Mouse (Mus musculus) spleen, adult 18-20 months (tissue): ENCODE data around the gene Bola1.
"Not testable (repeated sequence)": the region's sequence is repeated elsewhere in the genome, so short reads cannot be mapped to it uniquely, and the experiment has no call there.

Experiments used
- DNase-seq, 2 experiments: peaks; one replicate each; pipeline ENCODE4 v3.0.0; 2022; ENCODE audit warnings: mixed read lengths in 2 of 2

Gene Bola1

DNA sequence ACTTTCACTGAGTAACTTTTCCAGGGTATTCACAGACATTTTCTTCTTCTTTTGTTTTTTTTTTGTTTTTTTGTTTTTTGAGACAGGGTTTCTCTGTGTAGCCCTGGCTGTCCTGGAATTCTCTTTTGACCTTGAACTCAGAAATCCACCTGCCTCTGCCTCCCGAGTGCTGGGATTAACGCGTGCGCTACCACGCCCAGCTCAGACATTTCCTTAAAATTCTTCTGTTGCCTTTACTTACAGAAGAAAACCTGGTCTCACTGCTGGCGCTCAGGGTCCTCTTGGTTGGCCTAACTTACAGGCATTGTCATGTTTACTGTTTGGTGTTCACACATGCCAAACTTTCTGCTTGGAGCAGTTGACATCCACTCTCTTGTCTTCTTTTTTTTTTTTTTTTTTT, 44.3 kb downstream of the Bola1 start:
- DNase-seq, result no peak

GRCm38 (mm10) chr3:96174042-96174441, 45.5 kb downstream of the Bola1 start:
- not testable (repeated sequence) for DNase-seq

DNA sequence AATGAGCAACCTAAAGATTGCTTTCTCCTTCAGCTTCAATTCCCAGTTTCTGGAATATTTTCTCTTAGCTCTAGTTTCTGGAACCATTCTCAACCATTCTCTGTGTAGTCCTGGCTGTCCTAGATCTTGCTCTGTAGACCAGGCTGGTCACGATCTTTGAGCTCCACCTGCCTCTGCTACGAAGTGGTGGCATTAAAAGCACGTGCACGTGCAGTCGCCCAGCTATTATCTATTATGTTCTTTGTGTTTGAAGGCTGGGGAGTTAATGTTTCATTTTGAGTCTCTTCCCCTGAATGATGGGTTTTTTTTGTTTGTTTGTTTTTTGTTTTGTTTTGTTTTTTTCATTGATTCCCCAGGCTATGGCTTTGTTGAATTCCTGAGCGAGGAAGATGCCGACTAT, 46.3 kb downstream of the Bola1 start:
- DNase-seq, result no peak

GRCm38 (mm10) chr3:96172197-96173178, 47.0 kb downstream of the Bola1 start, which contains the start of gene Sf3b4:
TSS of gene Sf3b4 (plus strand) at chr3:96172332.
- DNase-seq, result peak; percentile 74 to 76

DNA sequence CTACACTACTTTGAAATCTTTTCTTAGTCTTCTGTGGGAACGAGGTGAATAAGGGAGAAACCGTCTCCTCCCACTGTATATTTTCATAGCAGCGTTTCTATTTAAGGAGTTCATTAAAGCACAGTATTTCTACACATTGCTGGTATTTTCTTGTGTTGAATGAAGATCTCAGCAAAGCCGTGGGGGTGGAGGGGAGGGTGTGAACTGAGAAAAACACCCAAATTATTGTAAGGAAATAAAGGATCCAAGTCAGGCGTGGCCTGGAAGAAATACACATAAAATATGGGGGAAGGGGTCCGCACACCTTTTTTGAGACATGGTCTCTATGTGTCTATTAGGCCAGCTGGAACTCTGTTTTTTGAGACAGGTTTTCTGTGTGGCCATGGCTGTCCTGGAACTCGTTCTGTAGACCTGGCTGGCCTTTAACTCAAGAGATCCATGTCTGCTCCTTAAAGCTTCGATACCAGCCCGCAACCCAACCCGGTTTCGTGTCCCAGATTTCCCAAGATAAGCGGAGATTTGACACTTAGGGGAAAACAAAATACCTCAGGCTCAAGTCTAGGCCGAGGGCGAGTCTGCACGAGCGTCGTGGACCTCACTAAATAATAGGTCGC, 47.8 kb downstream of the Bola1 start:
- DNase-seq, result no peak

DNA sequence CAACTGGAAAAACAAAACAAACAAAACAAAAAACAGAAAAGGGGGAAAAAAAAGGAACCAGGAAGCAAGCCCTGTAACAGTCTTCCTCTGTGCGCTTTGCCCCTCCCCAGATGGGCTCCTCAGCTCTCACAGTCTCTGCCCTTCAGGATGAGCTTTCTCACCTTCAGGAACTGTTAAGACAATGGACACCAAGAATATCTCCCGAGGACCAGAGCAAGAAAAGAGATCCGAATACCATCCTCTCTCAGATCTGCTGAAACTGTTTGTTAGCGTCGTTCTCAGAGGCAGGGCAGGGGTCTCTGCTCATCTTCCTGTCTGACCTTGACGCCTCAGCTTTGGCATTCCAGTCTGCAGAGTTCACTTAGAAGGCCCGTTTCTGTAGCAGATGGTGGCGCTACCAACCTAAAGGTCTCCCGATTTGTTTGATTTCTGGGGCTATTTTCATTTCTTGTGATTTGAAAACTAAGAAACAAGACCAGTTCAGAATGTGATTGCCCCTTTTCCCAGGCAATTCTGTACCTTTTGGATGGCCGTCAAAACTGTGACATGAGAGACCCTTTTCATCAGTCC, 48.4 kb downstream of the Bola1 start:
- DNase-seq, result no peak

DNA sequence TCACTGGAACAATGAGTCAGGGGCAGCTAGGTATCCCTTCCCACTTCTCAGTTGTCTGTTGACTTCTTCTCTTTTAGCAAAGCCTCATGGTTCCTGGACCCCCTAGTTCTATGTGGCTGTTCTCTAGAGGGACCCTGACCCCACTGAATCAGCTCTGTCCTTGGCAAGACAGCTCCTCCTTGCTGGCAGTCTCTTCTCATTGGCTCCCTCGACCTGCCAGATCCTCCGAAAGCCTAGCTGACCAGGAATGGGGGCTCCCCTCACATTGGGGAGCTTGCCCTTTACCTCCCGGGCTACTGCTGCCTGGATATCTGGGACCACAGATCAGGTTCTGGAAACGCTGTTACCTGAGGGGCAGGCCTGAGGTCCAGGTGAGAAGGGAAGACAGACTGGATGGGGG, 49.2 kb downstream of the Bola1 start:
- no peak for DNase-seq

- no peak for DNase-seq
Observed at GRCm38 (mm10) chr3:96168466-96169158, 50.9 kb downstream of the Bola1 start.

DNA sequence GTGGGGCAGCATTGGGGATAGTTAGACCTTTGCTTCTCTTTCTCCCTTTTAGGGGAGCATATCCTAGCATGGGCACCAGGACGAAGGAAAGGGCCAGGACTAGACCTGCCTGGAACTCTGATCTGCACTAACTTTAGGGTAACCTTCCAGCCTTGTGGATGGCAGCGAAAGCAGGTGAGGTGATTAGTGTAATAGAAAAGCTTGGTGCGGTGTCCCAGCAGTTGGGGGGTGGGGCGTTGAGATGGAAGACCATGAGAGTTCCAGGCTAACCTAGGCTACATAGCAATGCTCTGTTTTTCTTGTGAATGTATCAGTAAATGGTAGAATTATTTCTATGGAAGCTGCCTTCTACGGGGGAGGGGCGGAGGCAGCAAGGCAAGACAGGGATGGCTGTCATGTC, 56.5 kb downstream of the Bola1 start:
- DNase-seq, result no peak

- DNase-seq, result no peak
Observed at GRCm38 (mm10) chr3:96161869-96162840, 57.4 kb downstream of the Bola1 start, which contains the start of gene Mtmr11. TSS of gene Mtmr11 (plus strand) at chr3:96162004.

- no peak for DNase-seq
Observed at GRCm38 (mm10) chr3:96160803-96161516, 58.5 kb downstream of the Bola1 start.

GRCm38 (mm10) chr3:96160222-96160802, 59.2 kb downstream of the Bola1 start:
- DNase-seq, result no peak

GRCm38 (mm10) chr3:96159820-96160219, 59.7 kb downstream of the Bola1 start:
- DNase-seq, result no peak

DNA sequence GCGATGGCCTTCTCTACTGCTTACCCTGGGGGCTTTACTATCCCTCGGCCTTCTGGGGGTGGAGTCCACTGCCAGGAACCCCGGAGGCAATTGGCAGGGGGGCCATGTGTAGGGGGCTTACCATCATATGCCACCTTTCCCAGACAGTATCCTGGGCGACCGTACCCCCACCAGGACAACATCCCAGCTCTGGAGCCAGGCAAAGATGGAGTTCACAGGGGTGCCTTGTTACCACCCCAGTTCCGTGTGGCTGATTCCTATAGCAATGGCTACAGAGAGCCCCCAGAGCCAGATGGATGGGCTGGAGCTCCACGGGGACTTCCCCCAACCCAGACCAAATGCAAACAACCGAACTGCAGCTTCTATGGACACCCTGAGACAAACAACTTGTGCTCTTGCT, 64.0 kb downstream of the Bola1 start:
- no peak for DNase-seq

DNA sequence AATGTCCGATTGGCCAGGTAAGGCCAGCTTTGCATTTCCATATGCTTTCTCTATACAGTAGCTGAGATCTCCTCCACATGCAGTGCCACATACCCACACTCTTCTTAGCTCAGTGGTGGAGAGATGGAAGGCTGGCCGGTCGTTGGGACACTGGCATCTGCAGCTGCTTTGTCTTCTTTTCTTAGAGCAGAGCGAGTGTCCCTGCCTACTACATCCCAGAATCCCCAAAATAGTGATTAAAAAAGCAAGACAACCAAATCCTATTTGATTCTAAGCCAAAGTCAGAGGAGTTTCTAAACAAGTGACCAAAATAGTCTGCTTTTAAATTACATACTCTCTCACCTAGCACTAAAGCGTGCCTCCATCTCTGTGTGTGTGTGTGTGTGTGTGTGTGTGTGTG, 66.9 kb downstream of the Bola1 start:
- no peak for DNase-seq

DNA sequence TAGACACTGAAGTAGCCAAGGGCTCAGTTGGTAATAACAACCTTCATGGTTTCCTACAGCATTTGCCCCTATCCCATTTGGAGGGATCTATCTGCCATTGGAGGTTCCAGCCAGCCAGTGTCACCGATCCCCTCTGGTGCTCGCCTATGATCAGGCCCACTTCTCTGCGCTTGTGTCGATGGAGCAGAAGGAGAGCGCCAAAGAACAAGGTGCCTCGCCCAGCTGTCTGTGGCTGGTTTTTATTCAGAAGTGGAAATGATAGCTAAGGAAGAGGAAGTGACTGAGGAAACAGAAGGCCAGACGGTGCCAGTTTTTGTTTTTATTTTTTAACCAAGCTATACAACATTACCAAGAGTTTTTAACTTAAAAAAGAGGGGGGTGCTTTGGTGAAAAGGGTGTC, 67.7 kb downstream of the Bola1 start:
- no peak for DNase-seq

DNA sequence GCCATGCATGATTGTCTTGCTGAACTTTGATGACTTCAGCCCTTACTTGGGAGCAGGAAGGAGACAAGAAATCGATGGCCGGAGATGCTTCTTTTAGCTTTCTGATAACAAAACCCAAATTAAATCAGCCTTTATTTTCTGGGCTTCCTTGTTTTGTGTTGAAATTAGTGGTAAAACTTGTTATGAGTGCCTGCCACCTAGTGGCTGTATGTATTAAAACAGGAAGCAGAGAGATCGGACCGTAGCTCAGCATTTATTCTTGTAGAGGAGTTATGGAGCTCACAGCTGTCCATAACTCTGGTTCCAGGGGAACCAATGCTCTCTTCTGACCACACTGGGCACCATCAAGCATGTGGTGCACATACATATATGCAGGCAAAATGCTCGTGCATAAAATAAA, 71.6 kb downstream of the Bola1 start:
- peak in 1 of 2 experiments; percentile 38 for DNase-seq
